Mouse (Mus musculus) G1E (cell line): ENCODE measurements around the gene Pkd1l2.

Experiments
- CTCF ChIP-seq: IDR thresholded peaks from 2 replicates; pipeline ENCODE4 v1.5.1; 2012; ENCODE audit warnings: low read depth, low read length, inconsistent platforms, mixed read lengths
- GATA1 ChIP-seq: IDR thresholded peaks from 2 replicates; pipeline ENCODE4 v1.6.1; 2012; ENCODE audit warnings: borderline replicate concordance, low read length, inconsistent platforms, mixed read lengths
- POLR2AphosphoS5 ChIP-seq: IDR thresholded peaks from 2 replicates; pipeline ENCODE4 v1.6.1; 2012; ENCODE audit warnings: low read depth, low read length, inconsistent platforms; ENCODE audit not compliant: insufficient replicate concordance
- TAL1 ChIP-seq: conservative IDR thresholded peaks from 2 replicates; pipeline ENCODE4 v1.6.1; 2012; ENCODE audit warnings: low read depth, low read length, inconsistent platforms, mixed read lengths

DNA sequence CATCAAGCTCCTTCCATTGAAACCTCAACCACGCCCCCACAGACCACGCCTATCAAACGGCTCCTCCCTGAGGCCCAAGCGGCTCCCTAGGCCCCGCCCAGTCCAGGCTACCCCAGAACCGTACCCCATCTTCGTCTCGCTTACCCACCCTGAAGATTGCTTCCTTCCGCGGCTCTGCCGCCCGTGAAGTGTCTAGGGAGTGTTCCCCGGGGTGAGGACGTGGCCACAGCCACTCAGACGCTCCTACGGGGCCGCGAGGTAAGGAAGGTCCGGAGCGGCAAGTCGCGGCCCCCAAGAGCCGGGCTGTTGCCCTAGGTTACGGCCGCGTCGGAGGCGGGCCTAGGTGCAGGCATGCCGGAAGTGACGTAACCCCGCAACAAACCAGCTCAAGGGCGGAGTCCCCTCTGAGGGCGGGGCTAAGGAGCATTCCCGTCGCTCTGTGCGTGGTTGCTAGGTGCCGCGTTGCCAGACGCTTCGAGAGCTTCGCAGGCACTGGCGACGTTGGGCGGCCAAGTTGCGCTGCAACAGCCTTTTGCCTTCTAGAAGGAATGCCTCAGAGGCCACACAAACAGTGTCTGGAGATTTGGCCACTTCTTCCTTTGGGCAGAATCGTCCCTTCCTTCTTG is 103.5 kb downstream of the Pkd1l2 start, which contains the start of gene 1700030J22Rik:
- TF ChIP-seq GATA1 (no peak), CTCF (no peak), POLR2AphosphoS5 (no peak), TAL1 (no peak)
